8 mouse cellular contexts compared by ENCODE assay signal in genomic region chr4:134551494-134552316, GRCm38 (mm10). TPM values are rescaled to one million over a fixed set of nuclear protein-coding genes. Genes with fewer than 3 reads are reported as not detected.
DNase-seq lines count a peak whose midpoint lies in the region; ATAC-seq lines count a peak whose summit lies in the region.

Gene Selenon, minus strand, starts transcription at chr4:134552166.

- DNase-seq in spleen, adult 18-20 months: peak; percentile 23 to 40
- no peak for DNase-seq in spleen, postnatal 14 days (ENCODE audit: low spot score in 2 of 2)
- DNase-seq in cerebellum, postnatal 36 days: peak; percentile 59 to 73
- DNase-seq in gonadal fat pad, adult 2 months (ENCODE audit: low read depth): no peak
- DNase-seq in urinary bladder, postnatal 14 days (ENCODE audit: low spot score): peak; percentile 68

- peaks cover 13% of the 10 kb centered on the region for H3K4me1 ChIP-seq in intestine, embryonic 16.5 days (ENCODE audit: control insufficient read depth, insufficient read depth, low read length)
- H3K4me1 ChIP-seq in limb, embryonic 12.5 days (replicated peaks): peaks cover 20% of the 10 kb centered on the region
- H3K4me1 ChIP-seq in midbrain, embryonic 12.5 days: peaks cover 35% of the 10 kb centered on the region

- H3K36me3 ChIP-seq in intestine, embryonic 16.5 days (ENCODE audit: control insufficient read depth, insufficient read depth, low read length): peaks cover 12% of the 10 kb centered on the region
- H3K36me3 ChIP-seq in limb, embryonic 12.5 days: peaks cover 40% of the 10 kb centered on the region
- peaks cover 36% of the 10 kb centered on the region for H3K36me3 ChIP-seq in midbrain, embryonic 12.5 days

- H3K4me2 ChIP-seq in intestine, embryonic 16.5 days (ENCODE audit: low read depth, low read length): peak within 1 kb of the TSS; percentile 90
- peak within 1 kb of the TSS; percentile 61 for H3K4me2 ChIP-seq in limb, embryonic 12.5 days
- H3K4me2 ChIP-seq in midbrain, embryonic 12.5 days (replicated peaks): peak within 1 kb of the TSS; percentile 63

- H3K9ac ChIP-seq in intestine, embryonic 16.5 days (ENCODE audit: low read depth, low read length): peak within 1 kb of the TSS; percentile 93
- H3K9ac ChIP-seq in limb, embryonic 12.5 days (replicated peaks): peak within 1 kb of the TSS; percentile 93
- peak within 1 kb of the TSS; percentile 92 for H3K9ac ChIP-seq in midbrain, embryonic 12.5 days (replicated peaks)

- no peaks in the 10 kb centered on the region for H3K27me3 ChIP-seq in intestine, embryonic 16.5 days (replicated peaks; ENCODE audit: control insufficient read depth, insufficient read depth, low read length)
- H3K27me3 ChIP-seq in limb, embryonic 12.5 days: no peaks in the 10 kb centered on the region
- H3K27me3 ChIP-seq in midbrain, embryonic 12.5 days: no peaks in the 10 kb centered on the region

- ATAC-seq in intestine, embryonic 16.5 days: peak; percentile 92
- ATAC-seq in limb, embryonic 12.5 days (ENCODE audit: insufficient number of reproducible peaks, insufficient read depth, low FRiP score, low TSS enrichment, low read depth): peak; percentile 77
- ATAC-seq in midbrain, embryonic 12.5 days (ENCODE audit: low FRiP score, low read depth): peak; percentile 87

- peak within 1 kb of the TSS; percentile 81 for H3K4me3 ChIP-seq in intestine, embryonic 16.5 days (ENCODE audit: low read length)
- peak within 1 kb of the TSS; percentile 74 for H3K4me3 ChIP-seq in limb, embryonic 12.5 days (replicated peaks)
- peak within 1 kb of the TSS; percentile 65 for H3K4me3 ChIP-seq in midbrain, embryonic 12.5 days

- H3K27ac ChIP-seq in intestine, embryonic 16.5 days (ENCODE audit: low read length): peak within 1 kb of the TSS; percentile 77
- H3K27ac ChIP-seq in limb, embryonic 12.5 days: peak within 1 kb of the TSS; percentile 88
- peak within 1 kb of the TSS; percentile 86 for H3K27ac ChIP-seq in midbrain, embryonic 12.5 days (replicated peaks)

- peaks cover 6% of the 10 kb centered on the region; the same call in 1 of the 2 replicates for H3K9me3 ChIP-seq in intestine, embryonic 16.5 days (ENCODE audit: control insufficient read depth, low read length)
- peaks cover 10% of the 10 kb centered on the region for H3K9me3 ChIP-seq in limb, embryonic 12.5 days
- H3K9me3 ChIP-seq in midbrain, embryonic 12.5 days: peaks cover 10% of the 10 kb centered on the region

- WGBS in intestine, embryonic 16.5 days: under 1% methylated on average over 64 of the region's 67 CpGs
- under 1% methylated on average over 53 of the region's 67 CpGs for WGBS in limb, embryonic 12.5 days
- WGBS in midbrain, embryonic 12.5 days: under 1% methylated on average over 37 of the region's 67 CpGs

RNA-seq across cellular contexts. Expression of gene Selenon, which starts in this region (rescaled TPM):
- polyA plus RNA-seq in gonadal fat pad, adult 2 months (2012; rRNA removed): 20.1 and 22.9 TPM in 2 replicates
- polyA plus RNA-seq in intestine, embryonic 16.5 days (2015; fragmentation: Nextera tagmentation; extraction: Ambion mirVana): 4.7 and 5.5 TPM in 2 replicates
- 14.7 and 47.6 TPM in 2 replicates for polyA plus RNA-seq in limb, embryonic 12.5 days (2016; fragmentation: Nextera tagmentation; extraction: Ambion mirVana)
- 15.0 and 15.1 TPM in 2 replicates for polyA plus RNA-seq in midbrain, embryonic 12.5 days (2016; fragmentation: Nextera tagmentation; extraction: Ambion mirVana)

Comparison
In these comparisons a context has a peak if more than half of its experiments do, and no peak if none do; other contexts are left out.
1. DNase-seq: peak in spleen, adult 18-20 months (2 of 2), cerebellum, postnatal 36 days (2 of 2) and urinary bladder, postnatal 14 days (single experiment); none in spleen, postnatal 14 days (0 of 2) and gonadal fat pad, adult 2 months (single experiment).
2. Peak in every context shown above with its lines, with median percentiles within 50 percentile points of each other: ATAC-seq, H3K27ac ChIP-seq, H3K4me2 ChIP-seq, H3K4me3 ChIP-seq and H3K9ac ChIP-seq.